Mouse (Mus musculus): Measurements from ENCODE around the gene Ryr3. TPM values are rescaled to one million over a fixed set of nuclear protein-coding genes. Genes with fewer than 3 reads are reported as not detected.

Gene Ryr3
- 2.0 TPM for polyA plus RNA-seq (2017; shearing (Covaris generic))

GRCm38 (mm10) chr2:113216746-113217461 lies at the start of gene Ryr3:
Ryr3 (minus strand) TSS chr2:113217096.

Other genes starting within 250 kb of the Ryr3 start
- gene Tmco5b, start 68.6 kb upstream of the Ryr3 start, polyA plus RNA-seq (2017; shearing (Covaris generic)), result not detected
- gene Fmn1, start 110.6 kb upstream of the Ryr3 start, polyA plus RNA-seq (2017; shearing (Covaris generic)), result 0.30 TPM